Mouse (Mus musculus) right cerebral cortex, postnatal 25 days (tissue): ENCODE measurements at regions not wholly inside any gene's neighbourhood (a gene's known extent, or its start where the extent isn't known, plus 50 kb on each side); places are given as distances from the start of the nearest gene placed in this dataset.
A peak's percentile ranks its signal among the peaks of the same experiment; 100 is the strongest.

ENCODE experiments used
- DNase-seq: peaks from one replicate; pipeline ENCODE4 v3.0.0; 2022

DNA sequence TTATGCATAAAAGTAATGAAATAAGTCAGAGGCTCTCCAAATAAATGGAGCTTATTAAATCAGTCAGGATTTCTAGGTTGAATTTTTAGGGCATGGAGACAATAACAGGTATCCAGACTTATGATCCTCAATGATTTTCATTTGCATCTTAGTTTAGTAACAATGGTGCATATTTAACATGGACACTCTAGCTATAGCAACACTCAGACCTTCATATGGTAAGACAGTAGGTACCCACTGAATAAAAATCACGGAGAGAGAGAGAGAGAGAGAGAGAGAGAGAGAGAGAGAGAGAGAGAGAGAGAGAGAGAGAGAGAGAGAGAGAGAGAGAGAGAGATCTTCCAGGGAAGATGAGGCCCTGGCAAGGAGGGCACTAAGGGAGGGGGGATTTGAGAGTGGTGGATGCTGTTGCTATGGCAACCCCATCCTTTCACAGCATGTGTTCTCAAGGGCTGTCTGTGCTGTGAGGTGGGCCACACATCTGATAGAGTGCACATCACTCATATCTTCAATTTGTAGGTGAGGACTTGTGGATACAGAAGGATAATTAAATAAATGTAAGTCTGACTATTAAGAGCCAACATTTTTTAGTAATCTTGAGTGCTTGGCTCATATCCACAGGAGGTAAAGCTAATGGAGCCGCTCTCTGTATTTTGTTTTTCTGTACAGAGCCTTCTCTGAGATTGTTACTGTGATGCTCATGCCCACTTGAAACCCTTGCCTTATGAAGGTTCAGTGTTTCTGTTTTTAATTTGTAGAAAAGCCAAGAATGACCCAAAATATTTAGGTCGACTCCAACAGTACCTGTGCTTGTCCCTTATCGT, 227.7 kb downstream of the Otor start:
- peak; percentile 8 for DNase-seq

GRCm38 (mm10) chr2:143306571-143306925, 228.3 kb downstream of the Otor start:
- DNase-seq, result no peak

DNA sequence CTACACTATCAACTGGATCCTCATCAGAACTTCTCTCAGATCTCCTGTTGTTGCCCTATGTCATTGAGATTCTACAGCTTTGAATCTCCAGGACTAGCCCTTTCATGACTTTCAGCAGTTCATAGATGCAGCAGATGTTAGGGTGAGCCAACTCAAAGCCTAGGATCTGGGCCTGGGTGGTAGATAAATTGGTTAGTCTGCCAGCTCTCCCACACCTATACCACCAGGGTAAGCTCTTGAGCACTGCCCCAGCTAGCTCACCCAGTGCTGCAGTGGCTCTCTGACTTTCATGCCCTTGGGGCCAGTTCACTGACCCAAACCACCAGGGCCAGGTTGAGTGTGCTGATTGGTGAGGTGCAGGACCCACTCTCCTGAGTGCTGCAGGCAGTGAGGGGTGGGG, 220.5 kb upstream of the Pcsk2 start:
- no peak for DNase-seq

GRCm38 (mm10) chr2:143332071-143332470, 213.9 kb upstream of the Pcsk2 start:
- no peak for DNase-seq

DNA sequence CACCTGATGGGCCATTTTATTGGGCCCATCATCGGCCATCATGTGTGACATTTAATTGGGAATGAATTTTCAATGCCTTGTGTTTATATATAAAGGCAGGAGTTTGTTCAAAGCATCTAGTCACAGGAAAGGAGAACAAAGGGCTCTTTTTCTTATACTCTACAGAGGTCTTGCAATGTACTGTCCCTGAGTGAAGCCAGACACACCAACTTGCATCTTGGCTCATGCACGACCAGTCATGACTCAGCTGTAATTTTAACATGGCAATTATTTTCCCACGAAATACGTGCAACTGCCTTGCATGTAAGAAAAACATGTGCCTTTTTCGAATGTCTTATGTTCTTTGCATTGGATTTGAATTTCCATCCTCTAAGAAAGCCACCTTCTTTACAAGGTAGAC, 205.6 kb upstream of the Pcsk2 start:
- no peak for DNase-seq

GRCm38 (mm10) chr2:143364193-143364592, 181.8 kb upstream of the Pcsk2 start:
- no peak for DNase-seq

GRCm38 (mm10) chr2:143365976-143366375, 180.0 kb upstream of the Pcsk2 start:
- no peak for DNase-seq
